Mouse (Mus musculus) v-Abl transformed pro-B cells (cell line): ENCODE results near the gene Rpia.

Experiments
- in situ Hi-C, 2 experiments: fragments of 400-800 bp; cut with MboI; formaldehyde crosslinking; loops; one replicate each; pipeline ENCODE4 v1.15.1; 2025; ENCODE audit not compliant: unreplicated experiment in 2 of 2

Gene Rpia

DNA sequence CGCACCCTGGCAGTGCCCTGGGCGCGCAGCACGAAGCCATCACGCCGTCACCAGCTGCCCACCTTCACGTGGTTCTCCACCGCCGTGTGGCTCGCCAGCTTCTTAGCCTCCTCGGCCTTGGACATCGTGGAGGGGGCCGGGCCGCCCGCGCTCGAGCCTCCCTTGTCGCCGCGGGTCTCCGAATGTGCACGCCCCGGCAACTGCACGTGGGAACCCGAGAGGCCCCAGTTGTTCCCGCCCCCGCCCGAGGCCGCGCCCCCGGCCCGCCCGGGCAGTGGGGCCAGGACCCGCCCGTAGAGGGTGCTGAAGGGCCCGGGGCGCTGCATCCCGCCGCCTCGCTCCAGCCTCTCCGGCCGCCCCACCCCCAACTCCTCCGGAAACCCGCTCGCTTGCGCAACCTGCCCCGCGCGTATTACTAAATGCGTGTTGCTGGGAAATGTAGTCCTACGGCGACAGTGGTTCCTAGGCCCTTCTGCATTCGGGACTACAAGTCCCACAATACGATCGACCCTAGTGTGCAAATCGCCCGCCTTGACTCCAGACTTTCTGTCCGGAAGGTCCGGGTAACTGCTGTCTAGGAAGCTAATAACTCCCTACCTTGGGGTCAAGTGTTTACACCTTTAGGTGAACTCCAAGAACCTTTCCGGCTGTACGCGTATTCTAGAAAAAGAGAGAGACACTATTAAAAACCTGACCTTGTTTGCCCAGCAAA is at the start of gene Rpia:
Gene Rpia (minus strand): TSS at position 409 of the 712 bp plus-strand sequence.
- in situ Hi-C loops: no loop called here

DNA sequence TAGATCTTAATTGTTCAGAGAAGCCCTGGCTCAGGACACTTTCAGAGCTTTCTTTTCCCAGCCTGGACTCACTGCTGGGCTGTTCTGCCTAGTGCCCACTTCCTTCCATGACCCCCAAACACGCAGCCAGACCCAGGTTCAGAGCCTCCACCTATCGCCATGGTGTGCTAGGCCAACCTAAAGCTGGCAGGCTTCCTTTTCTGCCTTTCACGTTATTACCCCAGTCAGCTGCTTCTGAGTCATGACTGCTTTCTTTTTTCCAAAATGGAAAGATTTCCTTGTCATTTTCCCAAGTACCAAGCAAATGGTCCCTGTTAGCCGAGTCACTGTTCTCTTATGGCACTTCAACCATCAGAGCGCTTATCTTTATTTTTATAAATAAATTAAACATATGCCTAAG is 48.2 kb upstream of the Rpia start:
- in situ Hi-C loops: no loop called here

DNA sequence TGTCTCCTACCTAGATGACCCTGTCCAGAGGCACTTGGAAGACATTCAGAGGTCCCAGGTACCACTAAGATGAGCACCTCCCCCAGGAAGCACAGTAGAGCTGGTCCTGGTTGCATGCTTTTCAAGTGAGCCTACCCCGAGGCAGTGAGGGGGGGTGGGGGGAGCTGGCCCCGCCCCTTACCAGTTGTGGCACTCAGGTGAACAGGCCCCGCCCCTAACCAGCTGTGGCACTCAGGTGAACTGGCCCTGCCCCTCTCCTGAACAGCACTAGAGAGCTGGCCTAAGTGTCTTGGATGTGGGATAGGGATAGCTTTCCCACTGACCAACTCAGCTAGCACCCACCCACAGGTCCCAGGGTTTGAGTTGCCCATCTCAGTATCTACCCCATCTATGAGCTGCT is 46.5 kb upstream of the Rpia start:
- in situ Hi-C loops: no loop called here

DNA sequence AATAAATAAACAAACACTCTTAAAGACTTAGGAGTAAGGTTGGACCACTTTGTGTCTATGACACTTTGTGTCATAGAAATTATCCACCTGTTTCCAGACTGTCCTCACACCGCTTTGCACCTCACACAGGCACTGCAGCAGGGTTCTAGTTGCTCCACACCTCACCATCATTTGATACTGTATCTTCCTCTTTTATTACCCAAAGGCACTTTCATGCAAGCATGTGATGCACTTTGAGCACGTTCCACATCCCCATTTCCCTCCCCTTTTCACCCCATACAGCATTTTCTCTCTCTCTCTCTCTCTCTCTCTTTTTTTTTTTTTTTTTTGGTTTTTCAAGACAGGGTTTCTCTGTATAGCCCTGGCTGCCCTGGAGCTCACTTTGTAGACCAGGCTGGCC is 45.3 kb upstream of the Rpia start:
- in situ Hi-C loops: no loop called here

DNA sequence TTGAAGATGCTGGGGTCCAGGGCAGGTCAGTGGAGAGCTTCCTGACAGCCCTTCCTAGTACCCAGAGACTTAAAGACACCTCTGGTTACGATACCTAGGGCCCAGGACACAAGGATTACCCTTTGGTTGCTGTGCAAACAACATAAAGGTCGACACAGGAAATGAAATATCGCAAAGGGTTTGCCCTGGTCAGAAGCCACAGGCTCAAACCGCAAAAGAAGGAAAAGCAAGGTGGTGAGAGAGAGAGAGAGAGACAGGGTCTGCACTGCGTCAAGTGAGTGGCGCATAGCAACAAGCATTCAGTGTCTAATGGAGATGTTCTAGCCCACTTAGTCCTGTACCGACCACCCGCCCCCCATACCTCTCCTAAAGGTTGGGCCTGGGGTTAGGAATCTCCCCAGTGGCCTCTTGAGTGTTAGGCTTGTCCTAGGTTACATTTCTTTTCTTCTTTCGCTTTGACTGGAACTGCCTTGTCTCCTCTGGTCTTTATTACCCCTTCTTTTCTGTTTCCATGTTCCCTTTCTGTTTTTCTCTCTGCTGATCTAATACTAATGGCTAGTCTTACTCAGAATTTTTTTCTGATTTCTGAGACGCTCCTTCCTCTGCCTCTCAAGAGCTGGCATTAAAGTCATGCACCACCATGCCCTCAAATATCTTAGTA is 39.3 kb upstream of the Rpia start:
- in situ Hi-C loops: no loop called here

DNA sequence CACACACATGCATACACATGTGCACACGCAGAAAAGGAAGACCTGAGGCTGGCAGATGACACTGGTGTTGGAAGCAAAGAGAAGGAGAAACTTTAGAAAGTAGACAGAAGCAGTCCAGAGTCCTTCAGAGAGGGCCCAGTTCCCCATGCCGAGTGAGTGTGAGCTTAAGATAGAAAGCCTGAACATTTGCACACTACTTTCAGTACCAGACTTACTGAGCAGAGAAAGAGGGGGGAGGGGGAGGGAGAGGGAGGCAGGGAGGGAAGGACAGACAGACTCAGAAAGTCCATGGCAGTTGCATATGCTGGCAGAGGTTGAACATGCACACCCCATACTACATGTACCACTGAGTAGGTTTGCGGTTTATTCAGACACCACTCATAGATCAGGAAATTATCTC is 38.5 kb upstream of the Rpia start:
- in situ Hi-C loops: no loop called here

DNA sequence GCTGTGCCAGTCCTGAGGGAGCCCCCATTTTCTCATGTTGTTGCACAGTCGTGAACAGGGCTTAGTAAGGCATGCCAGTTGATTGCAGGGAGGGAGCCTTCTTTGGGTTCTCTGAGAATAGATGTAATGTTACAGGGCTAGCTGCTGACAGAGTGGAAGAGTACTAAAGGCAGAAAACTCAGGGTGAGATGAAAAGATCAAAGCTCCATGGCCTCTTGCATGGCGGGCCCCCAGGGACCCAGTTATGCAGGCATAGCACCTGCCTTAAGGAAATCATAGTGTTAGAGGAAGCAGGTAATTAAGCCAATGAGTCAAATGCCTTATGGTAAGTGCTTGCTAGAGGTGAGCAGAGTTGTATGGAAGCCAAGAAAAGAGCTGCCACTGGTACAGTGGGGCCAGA is 37.4 kb upstream of the Rpia start:
- in situ Hi-C loops: no loop called here

DNA sequence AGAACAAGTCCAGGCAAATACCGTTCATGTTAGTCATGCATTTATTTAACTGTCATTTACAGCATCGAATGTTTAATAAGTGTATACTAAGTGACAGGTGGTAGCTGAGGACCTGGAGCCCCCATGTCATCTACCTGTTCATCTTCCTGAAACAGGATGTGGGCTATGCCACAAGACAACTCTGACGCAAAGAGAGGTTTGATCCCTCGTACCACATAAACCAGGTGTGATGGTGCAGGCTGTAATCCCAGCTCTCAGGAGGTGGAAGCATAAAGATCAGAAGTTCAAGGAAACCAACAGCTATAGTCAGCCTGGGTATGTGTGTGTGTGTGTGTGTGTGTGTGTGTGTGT is 32.9 kb upstream of the Rpia start:
- in situ Hi-C loops: loop anchor here (25.0 kb wide), 3 partner anchors 462 to 987 kb away; no protein-coding TSS in a partner anchor

DNA sequence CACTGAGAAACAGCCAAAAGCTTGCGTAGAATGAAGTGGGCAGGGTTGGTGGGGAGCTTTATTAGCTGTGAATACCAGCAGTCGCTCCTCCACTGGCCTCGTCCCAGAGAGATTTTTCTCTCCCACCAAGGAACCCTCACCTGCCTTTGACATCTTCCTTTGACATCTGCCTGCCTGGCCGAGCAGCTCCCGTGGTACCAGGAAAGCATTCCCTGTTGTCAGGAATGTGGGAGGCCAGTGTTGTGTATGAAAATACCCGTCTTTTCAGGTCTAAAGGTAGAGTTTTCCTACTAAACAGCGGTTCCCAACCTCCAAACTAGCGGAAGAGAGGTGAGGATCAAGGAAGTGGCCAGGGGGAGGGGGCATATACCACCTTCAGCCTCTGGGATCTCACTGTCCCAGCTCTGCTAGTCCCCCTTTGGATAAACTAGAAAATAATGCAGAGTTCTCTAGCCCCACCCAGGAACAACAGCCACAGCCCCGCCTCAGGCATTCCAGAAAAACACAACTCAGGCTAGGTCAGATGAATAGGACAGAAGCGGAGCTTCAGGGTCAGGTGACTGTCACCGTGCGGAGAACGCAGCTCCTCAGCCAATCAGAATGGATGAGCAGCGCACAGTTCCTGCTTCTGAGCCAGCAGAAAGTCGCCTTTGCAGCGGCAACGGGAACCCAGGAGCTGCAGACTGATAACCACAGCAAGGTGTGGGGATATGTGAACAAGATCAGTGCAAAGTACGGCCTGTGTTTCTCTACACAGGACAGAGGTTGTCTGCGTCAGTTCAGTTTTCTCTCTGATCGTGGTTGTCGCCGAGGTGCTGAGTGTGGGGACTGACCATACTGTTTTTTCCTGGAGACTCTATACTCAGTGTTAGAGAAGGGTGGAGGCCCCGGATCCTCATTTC is 32.3 kb upstream of the Rpia start:
- in situ Hi-C loops: loop anchor here (25.0 kb wide), 3 partner anchors 463 to 988 kb away; no protein-coding TSS in a partner anchor

DNA sequence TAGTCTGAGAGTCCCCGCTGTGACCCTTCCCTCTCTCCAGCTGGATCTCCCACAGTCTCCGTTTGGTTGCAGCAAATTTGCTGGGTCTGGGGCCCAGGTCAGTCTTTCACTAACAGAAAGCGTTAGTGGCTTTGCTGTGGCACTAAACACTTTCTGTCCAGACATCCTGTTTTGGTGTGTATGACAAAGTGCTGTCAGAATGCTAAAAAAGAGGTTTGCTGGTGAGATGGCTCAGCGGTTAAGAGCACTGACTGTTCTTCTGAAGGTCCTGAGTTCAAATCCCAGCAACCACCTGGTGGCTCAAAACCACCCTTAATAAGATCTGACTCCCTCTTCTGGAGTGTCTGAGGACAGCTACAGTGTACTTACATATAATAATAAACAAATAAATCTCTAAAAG is 31.2 kb upstream of the Rpia start:
- in situ Hi-C loops: loop anchor here (25.0 kb wide), 3 partner anchors 464 to 989 kb away; no protein-coding TSS in a partner anchor

DNA sequence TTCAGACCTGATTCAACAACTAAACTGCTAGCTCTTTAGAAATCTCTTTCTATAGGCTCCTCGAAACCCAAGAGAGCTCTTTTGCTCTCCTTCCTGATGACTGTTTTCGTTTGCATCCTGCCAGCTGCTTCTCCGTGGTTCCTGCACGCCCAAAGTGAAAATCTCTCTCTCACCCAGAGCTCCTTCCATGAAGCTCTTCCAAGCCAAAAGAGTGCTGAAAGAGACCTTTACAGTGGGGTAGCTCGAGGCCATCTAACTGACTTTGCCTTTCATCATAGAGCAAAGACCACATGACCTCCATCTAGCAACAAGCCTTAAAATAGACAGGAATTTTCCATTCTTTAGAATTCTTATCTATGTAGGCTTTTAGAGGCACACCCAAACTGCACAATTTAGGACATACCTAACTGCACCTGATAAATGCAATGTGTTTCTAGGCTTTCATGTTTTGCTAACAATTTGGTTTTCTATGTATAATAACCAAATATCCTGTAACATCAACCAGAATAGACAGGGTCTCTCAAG is 30.4 kb upstream of the Rpia start:
- in situ Hi-C loops: loop anchor here (25.0 kb wide), 3 partner anchors 465 to 990 kb away; no protein-coding TSS in a partner anchor

DNA sequence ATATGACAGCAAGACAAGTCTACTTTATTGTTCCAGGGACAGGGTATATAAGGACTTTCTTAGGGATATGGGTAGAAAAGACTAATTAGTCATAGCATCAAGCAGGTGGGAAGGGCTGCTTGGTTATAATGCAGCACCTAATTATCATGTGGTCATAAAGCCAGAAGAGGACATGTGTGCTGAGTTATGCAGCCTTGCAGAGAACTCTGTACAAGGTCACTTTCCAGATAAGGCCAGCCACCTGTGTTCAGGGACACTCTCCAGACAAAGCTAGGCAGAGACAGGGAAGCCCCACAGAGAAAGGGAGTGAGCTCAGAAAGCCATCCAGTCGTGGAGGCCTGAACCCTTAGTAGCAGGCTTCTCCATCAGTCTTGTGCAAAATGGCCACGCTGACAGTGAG is 29.5 kb upstream of the Rpia start:
- in situ Hi-C loops: loop anchor here (25.0 kb wide), 3 partner anchors 466 to 991 kb away; no protein-coding TSS in a partner anchor

DNA sequence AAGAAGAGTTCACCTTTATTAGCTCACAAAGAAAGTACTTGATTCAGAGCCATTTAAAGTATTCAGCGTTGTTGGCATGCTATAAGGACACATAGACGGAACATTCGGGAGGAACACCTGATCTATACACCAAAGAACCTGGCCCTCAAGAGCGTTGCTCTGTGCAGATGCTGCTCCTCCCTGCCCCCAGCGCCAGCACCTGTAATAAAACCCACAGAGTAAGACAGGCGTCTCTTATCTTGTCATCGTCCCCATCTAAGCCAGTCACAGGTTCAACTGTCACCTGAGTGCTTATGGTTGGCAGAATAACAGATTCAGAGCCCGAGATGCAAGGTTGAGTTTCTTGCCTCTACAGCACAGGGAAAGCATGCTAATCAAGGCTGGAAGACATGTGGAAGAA is 23.4 kb upstream of the Rpia start:
- in situ Hi-C loops: loop anchor here (5.0 to 25.0 kb wide), 4 partner anchors 62 to 997 kb away; no protein-coding TSS in a partner anchor

DNA sequence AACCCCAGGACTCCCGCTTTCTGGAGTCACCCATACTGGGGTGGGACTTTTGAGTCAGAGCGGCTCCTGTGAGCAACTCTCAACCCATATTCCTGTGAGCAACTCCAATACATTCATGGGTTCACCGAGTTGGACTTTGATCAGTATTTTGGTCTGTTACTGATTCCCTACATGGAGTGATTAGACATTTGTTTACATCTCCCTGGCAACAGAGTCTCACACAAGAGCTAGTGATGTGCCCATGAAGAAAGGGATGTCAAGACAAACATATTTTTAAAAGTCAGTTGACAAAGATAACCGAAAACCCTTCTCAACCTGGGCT is 22.6 kb upstream of the Rpia start:
- in situ Hi-C loops: loop anchor here (5.0 to 25.0 kb wide), 4 partner anchors 63 to 998 kb away; no protein-coding TSS in a partner anchor

DNA sequence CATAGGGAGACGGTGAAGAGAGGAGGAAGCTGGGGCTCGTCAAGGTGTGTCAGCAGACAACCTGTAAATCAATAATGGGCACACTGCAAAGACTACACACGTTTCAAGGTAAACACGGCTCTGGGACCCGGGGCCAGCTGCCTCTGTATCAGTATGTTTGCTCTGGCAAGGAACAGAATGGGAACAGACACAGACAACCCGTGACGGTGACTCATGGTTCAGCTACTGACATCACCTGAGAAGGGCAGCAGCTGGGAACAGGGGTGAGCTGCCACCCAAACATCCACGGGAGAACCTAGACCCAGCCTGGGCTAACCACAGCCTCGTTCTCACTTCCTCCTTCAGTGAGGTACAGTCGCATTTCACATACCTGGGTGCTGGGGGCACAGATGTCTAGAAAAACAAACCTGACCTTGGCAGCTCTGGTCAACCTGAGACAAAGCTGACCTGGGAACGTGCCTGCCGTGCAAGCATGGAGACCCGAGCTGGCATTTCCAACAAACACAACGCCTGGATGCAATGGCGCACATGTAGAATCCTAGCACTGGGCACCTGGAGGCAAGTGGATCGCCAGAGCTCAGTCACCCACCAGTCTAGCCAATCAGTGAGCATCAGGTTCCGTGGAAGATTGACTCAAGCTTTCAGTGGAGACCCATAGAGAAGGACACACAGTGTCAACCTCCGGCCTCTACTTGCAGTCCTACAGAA is 22.0 kb upstream of the Rpia start:
- in situ Hi-C loops: loop anchor here (5.0 to 25.0 kb wide), 4 partner anchors 63 to 998 kb away; no protein-coding TSS in a partner anchor

DNA sequence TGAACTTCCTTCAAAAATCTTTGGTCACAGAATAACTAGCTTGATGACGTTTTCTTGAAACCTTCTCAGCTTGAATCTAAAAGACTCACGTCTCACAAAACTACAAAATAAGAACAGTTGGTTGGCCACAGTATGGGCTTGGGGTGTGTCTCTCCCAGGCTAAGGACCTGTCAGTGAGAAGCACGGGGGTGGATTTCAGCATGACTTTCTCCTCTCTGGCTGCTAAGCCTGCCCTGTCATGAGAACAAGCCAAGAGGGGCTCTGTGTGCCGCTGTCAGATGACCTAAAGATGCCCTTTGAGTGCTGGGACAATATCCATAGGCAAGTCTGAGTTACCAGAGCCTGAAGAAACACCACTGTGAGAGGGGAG is 20.5 kb upstream of the Rpia start:
- in situ Hi-C loops: loop anchor here (5.0 to 25.0 kb wide), 4 partner anchors 65 to 1000 kb away; no protein-coding TSS in a partner anchor

DNA sequence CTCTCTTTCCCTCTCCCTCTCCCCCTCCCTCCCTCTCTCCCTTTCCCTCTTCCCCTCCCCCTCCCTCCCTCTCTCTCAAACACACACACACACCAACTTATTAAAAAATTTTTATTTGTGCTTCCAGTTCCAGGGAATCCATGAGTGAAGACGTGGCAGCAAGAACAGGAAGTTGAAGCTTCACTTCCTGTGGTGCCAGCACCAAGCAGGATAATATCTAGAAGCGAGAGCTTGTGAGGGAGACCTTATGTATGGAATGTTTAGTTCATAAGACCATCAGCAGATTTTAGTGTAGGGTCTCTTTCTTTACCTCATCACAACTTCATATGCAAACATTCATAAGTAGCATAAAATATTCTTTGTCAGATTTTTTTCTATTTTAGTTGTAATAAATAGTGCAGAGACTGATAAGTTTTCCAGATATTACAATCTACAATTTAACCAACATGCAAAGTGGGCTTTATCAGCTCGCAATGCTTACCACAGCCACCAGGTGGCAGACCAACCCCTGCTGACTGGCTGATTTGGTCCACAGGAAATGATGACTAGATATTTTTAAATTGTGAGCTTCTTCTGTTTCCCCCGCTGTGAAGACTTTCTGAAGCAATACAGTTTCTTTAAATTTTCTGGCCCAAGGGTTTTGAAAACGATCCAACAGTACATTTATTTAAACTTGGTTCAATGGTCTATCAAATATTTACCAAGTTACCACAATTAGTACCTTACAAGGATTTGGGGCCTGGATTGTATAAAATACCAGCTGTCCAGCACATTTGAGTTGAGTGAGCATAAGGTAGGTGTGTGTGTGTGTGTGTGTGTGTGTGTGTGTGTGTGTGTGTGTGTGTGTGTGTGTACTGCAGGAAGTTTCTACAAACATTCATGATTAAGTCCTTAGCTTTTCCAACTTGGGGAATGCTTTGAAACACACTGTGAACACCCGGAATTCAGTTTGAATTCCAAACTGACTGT is 19.8 kb upstream of the Rpia start:
- in situ Hi-C loops: loop anchor here (5.0 to 25.0 kb wide), 4 partner anchors 65 to 1000 kb away; no protein-coding TSS in a partner anchor

DNA sequence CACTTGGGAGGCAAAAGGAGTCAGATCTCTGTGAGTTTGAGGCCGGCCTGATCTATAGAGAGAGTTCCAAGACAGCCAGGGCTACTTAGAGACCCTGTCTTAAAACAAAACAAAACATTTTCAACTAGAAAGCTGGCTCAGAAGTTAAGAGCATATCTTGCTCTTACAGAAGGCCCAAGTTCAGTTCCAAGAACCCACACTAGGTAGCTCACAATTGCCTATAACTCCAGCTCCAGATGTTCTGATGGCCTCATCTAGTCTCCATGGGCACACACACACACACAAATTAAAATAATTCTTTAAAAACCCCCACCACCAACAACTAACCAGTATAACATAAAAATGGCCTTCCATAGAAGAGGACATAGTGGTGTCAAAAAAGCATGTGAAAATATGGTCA is 18.5 kb upstream of the Rpia start:
- in situ Hi-C loops: loop anchor here (5.0 to 25.0 kb wide), 4 partner anchors 67 to 1002 kb away; no protein-coding TSS in a partner anchor

DNA sequence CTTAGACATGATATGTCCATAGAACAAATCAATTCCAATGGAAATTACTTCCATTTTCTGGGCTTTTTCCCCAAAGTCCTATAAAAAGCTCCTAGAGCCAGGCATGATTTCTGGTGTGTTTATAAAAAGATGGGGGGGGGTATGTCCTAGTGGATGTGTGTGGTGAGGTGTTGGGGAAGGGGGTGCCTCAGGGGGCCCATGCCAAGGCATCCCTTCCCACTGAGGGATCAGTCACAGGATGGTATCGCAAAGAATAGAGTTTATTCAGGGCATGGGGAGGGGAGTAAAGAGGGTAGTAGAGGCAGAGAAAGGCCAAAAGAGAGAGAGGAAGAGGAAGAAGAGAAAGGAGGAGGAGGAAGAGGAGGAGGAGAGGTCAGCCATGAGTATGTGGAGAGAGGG is 14.5 kb upstream of the Rpia start:
- in situ Hi-C loops: loop anchor here (10.0 to 25.0 kb wide), 4 partner anchors 481 to 1006 kb away; no protein-coding TSS in a partner anchor
